Mouse (Mus musculus): ENCODE results near the gene Klk7.

The Klk7 gene

DNA sequence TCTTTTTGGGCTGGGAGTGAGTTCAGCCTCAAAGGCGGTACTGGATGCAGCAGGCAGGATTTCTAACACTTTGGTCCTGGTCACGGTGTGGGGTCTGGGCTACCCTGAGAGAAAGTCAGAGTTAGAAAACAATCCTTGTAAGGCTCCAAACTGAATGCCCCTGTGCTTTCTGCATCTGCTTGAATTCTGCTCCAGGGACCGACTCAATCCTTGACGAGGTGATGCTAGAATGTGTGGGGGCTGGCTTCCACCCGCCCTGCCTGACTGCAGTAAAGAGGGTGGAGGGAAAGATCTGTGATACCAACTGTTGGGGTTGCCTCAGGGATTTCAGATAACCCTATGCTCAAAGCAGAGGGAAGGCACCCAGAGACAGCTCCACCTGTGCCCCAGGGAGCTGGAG, at the start of gene Klk7:
Klk7 (plus strand) TSS at position 301 of the 400 bp plus-strand sequence.
- ATAC-seq (ENCODE audit: low TSS enrichment) = no peak

DNA sequence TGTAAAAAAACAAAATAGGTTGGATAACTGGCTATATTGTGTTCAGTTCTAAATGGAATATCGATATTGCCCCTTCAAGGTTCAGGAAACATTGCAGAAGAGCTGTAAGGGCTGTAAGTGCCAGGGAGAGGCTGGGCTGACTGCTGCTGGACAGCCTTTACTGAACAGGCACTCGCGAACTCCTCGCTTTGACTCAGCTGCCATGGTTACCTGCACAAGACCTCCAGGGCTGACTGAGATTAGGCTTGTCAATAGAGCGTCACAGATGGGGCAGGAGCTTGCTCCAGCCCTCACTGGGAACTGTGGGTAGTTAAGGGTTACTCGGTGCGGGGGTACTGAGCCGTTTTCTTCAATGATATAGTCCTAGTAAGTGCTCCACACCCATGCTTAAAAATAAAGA, 44.6 kb upstream of the Klk7 start:
- ATAC-seq (ENCODE audit: low TSS enrichment) = no peak

DNA sequence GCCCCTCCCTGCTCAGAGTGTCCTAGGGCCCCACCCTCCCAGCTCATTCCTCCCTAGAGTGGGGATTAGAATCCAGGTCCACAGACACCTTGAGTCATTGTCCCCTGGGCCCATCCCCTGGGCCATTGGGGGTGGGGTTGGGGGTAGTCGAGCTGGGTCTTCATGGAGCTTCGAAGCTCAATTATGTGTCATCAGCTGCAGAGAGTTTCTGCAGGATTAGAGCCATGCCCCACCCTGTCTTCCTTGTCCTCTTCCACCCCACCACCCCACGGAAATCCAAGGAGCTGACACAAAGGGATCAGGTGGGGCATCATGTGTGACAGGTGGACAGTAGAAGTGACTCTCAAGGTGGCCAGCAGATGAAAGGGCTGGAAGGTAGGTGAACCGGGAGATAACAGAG, 42.5 kb upstream of the Klk7 start, which contains the start of gene Klk12:
Klk12 (plus strand) TSS at position 301 of the 400 bp plus-strand sequence.
- no peak for ATAC-seq (ENCODE audit: low TSS enrichment)

DNA sequence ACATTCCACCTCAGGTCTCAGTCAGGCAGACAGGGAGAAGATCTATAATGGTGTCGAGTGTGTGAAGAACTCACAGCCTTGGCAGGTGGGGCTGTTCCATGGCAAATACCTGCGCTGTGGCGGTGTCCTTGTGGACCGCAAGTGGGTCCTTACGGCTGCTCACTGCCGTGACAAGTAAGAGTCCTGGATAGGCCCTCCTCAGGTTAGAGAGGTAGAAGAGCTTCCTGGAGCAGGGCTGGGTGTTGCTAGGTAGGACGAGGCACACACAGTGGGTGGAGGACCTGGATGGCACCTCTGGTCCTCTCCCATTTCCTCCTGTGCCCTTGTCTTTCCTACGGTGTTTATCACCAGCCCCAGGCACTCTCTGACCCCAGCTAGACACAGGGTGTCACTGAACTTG, 41.5 kb upstream of the Klk7 start:
- ATAC-seq (ENCODE audit: low TSS enrichment) = no peak

DNA sequence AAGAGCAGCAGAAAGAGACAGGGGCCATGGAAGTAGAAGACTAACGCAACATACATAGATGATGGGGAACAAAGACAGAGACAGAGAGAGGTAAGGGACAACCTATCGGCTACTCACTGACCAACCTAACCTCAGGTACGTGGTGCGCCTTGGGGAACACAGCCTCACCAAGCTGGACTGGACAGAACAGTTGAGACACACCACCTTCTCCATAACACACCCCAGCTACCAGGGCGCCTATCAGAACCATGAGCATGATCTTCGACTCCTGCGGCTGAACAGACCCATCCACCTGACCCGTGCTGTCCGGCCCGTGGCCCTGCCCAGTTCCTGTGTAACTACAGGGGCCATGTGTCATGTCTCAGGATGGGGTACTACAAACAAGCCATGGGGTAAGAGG, 40.4 kb upstream of the Klk7 start:
- no peak for ATAC-seq (ENCODE audit: low TSS enrichment)

DNA sequence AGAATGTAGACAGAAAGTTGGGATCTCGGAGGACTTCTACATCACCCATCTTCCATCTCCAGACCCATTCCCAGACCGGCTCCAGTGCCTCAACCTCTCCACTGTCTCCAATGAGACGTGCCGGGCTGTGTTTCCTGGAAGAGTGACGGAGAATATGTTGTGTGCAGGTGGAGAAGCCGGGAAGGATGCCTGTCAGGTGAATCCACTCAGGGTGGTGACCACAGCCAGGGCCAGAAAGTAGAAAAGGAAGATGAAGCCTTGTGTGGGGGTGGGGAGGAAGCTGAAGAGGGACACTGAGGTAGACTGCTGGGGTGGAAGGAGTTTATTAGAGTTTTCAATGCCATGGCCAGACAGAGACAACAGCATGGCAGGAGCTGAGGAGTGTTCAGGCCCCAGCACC, 39.2 kb upstream of the Klk7 start:
- no peak for ATAC-seq (ENCODE audit: low TSS enrichment)

DNA sequence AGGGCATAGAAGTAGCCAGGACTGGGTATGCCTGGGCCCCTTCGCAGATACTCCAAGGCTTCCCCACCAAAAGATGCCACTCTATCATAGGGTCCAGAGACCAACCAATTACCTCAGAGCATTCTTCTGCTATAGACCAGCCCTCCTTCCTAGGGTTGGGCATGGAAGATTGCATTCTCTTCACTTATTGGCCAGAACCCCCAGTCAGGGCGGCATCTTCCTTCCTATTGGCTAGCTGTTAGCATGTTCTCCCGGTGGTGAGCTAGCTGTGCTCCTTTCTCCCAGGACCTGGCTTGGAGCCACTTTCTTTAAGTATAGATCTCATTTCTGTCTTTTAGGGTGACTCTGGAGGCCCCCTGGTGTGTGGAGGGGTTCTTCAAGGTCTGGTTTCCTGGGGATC, 38.2 kb upstream of the Klk7 start:
- ATAC-seq (ENCODE audit: low TSS enrichment) = no peak

DNA sequence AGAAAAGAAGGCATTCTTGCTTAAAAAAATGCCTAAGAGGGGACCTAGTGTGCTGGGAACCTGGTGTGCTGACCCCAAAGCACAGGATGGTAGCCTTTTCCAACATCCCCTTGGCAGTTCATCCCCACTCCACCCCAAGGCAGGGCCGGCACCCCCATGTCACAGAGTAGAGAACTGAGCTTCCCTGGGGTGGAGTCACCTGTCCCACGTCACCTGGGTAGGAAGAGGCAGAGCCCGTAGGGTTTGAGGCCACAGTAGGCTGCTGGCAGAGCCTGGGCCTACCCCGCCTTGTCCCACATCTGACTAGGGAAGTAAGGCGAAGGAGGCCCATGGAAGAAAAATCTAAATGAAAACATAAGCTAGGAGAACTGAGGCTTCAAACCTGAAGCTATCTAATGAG, 36.7 kb upstream of the Klk7 start, which contains the start of gene Klk11:
Klk11 (plus strand) TSS at position 241 of the 400 bp plus-strand sequence.
- no peak for ATAC-seq (ENCODE audit: low TSS enrichment)

DNA sequence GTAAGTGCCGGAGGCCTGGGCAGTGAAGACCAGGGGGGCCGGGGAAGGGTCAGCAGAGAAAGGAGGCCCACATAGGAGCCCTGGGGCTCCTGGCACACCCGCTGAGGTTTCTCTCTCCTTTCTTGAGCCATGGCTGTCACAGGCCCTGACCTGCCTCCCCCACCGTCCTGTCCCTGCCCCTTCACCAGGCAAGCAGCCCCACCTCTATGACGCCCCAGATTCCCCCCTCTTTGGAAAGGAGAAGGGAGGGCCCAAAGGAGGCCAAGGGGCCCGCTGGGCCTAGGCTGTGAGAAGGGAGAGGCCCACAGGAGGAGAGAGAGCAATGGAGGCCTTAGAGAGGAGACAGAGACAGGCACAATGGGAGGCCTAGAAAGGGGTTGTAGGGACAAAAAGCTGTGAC, 36.3 kb upstream of the Klk7 start:
- ATAC-seq (ENCODE audit: low TSS enrichment) = no peak

DNA sequence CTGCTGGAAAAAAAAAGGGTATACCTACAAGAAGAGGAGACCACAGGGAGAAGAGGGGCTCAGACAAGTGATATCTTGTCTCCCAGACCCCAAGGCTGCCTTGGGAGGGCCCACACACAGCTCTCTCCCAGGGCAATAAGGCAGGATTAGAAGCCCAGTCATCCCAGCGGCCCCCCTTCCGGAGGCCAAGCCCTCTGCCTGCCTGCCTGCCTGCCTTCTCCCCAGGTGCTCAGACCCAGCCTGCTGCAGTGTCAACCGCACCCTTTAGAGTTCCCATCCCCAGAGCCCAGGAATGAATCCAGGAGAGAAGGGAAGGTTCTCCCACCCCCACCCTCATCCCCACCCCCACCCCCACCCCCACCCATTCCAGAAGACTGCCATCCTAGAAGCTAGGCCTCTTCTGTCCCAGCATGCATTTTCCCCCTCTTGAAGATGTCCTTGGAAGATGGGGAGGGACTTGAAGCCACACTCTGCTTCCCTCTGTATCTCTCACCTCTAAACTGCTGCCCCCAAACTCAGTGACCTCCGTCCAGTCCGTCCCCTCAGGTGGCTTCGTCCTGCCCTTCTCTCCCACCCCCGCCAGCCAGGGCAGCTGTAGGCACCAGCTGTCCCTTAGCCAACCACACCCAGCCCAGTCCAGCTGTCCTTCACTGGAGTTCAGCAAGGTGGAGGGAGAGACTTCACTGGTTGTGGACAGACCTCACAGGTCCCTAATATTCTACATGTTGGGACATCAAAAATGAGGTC, 35.6 kb upstream of the Klk7 start:
- ATAC-seq (ENCODE audit: low TSS enrichment) = no peak

DNA sequence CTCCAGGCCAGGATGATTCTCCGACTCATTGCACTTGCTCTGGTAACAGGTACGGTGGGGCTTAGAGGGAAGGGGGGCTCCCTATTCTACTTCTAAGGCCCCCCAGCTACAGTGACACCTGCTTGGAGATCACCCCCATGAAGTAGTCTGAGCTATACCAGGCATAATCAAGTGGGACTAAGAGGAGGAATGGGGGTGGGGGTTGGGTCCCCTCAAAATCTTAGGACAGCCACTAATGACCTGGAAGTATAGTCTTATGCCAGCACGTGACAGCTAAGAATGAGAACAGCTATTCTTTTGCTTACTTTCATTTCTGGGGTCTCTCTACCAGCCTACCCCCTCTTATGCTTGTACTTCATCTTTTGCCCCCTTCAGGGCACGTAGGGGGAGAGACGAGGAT, 34.6 kb upstream of the Klk7 start:
- no peak for ATAC-seq (ENCODE audit: low TSS enrichment)

DNA sequence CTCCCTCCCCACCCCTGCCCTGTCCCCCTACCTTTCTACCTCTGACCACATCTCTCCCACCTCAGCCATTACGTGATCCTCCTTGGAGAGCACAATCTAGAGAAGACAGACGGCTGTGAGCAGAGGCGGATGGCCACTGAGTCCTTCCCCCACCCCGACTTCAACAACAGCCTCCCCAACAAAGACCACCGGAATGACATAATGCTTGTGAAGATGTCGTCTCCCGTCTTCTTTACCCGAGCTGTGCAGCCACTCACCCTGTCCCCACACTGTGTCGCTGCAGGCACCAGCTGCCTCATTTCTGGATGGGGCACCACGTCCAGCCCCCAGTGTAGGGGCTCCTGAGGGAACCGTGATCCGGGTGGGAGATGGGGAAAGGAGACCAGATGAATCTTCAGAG, 33.7 kb upstream of the Klk7 start:
- no peak for ATAC-seq (ENCODE audit: low TSS enrichment)

DNA sequence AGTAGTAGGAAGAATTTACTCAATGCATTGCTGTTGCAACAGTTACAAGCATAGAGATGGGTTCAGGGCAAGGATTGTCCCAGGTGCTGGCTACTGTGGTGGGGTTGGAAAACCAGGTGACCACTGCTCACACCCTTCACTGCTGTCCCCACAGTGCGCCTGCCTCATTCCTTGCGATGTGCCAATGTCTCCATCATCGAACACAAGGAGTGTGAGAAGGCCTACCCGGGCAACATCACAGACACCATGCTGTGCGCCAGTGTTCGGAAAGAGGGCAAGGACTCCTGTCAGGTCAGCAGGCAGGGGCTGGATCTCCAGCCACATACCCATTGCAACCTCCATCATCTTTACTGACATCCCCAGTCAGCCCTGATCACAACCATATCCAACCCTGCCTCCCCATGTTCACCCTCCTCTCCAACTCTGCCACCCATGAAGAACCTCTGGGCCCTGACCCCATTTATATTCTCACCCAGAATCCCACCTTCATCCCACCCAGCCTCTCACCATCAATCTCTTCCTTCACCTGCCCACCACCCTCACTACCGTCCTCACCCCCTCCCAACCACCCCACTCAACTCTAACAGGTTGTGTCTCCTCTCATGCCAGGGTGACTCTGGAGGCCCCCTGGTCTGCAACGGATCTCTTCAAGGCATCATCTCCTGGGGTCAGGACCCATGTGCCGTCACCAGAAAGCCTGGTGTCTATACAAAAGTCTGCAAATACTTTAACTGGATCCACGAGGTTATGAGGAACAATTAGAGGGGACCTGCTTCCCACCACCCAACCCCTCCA, 32.7 kb upstream of the Klk7 start:
- no peak for ATAC-seq (ENCODE audit: low TSS enrichment)

DNA sequence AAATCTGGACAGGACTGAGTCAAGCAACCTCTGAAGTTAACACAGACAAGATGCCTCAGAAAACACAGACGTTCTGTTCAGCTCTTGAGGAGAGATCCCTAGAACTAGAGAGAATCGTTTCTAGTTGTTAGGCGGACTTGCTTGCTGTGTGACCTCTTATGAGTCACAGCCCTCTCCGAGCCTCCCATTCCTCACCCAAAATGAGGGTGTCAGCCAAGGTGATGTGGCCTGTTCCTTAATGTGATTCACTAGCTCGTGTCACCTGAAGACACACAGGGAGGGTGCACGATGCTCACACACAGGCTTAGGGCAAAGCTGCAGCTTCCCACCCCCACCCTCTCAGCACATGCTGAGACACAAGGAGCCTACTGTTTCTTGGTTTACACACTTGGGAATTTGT, 30.9 kb upstream of the Klk7 start:
- no peak for ATAC-seq (ENCODE audit: low TSS enrichment)

DNA sequence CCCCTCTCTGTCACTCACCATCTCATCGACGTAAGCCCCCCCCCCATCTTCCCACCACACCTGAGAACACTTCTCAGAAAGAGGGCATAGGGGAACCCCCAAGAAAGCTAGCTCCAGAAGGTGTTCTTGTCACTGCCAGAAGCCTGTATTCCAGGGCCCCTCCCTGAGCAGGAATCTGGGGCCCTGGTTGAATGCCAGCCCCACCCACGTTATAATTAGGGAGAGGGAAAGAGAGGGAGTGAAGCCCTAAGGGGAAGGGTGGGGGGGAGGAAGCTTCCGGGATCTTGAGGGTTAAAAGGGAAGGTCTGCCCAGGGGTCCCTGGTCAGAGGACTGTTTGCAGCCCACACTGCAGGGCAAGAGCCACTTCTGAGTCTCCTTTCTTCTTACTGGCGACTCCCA, 30.3 kb upstream of the Klk7 start, which contains the start of gene Klk10:
Klk10 (plus strand) TSS at position 290 of the 400 bp plus-strand sequence.
- ATAC-seq (ENCODE audit: low TSS enrichment) = no peak

DNA sequence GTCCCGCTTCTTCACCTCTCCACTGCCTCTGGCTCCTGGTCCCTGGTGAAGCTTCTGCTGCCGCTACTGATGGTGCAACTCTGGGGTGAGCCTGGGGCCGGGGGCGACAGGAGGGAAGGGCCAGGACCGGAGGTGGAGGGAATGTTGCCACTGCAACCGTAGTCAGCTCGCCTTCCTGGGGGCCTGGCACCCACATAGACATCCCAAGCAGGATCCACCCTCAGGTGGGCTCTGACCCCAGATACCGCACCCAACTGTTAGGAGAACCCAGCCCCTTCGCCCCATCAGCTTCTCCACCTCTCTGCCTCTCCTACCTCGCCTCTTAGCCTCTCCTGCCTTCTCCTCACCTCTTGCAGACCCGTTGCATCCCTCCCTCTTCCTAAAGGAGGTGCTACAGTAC, 29.6 kb upstream of the Klk7 start:
- no peak for ATAC-seq (ENCODE audit: low TSS enrichment)

DNA sequence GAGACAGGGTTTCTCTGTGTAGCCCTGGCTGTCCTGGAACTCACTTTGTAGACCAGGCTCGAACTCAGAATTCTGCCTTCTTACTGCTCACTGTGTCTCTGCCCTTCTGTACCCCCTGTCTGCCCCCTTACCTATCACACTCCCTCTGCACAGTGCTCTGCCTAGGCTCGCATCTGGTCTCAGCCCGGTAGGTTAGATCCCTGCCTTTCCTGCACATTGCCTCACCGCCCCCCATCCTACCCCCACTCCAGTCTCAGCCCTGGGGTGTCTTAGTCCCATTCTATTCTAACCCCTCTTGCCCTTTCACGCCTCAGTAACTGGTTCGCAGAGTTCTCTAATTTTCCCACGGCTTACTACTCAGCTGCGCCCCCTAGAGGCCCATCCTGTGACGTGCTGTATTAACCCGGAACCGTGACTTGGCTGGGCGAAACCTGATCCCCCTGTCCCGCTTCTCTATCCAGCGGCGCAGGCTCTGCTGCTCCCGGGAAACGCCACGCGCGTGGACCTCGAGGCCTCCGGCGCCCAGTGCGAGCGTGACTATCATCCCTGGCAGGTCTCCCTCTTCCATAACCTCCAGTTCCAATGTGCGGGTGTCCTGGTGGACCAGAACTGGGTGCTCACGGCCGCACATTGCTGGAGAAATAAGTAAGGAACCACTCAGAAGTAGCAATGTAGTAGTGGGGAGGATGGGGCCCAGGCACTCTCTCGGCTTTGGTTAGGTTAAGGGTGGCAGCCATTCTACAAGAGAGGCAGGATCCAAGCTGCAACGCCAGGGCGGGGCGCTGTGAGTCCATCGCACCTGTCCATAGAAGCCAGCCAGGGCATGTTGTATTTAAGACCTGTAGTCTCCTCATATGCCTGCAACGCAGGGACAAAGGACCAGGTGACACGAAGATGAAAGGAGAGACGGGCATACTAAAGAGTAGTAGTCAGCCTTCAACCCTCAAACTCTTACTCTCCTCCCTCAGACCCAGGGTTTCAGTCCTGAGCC, 28.5 kb upstream of the Klk7 start:
- ATAC-seq (ENCODE audit: low TSS enrichment) = peak; percentile 72

DNA sequence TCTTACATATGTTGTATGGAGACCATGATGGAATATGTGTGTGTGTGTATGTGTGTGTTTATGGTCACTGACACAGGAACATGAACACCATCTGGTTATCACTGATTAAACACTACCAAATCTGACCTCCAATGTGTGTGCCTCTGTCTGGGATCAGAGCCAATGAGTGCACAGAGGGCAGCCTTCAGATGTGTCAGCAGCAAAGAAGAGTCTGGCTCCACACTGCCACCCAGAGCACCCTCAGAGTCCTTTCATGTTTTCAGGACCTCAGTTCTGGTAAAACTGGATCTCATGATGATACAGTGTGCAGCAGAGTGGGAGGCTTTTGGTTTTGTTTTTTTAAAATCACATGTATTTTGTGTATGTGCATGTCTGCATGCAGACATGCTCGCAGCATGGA, 25.8 kb upstream of the Klk7 start:
- no peak for ATAC-seq (ENCODE audit: low TSS enrichment)

DNA sequence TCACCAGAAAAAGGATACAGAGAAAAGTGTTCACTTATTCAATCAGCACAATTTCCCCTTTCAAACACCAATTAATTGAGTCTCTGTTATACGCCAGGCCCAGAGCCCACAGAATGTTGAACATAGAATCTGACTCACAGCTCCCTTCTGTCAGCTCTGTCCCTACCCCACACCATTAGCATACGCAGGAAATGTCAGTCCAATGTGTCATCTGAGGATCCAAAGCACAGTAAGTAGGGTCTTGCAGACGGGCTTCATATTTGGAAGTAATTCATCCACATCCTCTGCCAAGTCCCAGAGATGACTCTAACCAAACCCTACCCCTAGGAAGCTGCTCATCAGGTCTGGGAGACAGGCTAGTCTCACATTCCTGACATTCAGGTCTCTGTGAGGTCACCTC, 23.0 kb upstream of the Klk7 start:
- ATAC-seq (ENCODE audit: low TSS enrichment) = no peak; the same call in 1 of the 2 replicates

DNA sequence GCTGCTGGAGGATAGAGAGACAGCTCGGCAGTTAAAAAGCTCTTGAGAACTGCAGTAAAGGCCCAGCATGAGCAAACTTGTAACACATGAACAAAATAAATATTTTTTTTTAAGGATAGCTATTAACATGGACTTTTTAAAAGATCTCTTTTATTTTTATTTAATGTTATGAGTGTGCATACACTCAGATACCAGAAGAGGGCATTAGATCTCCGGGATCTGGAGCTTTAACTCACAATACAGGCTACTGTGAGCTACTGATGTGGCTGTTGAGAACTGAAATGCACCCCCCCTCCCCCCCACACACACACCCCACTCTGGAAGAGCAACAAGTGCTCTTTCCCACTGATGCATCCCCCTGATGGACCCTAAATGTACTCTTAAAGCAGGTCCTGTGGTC, 21.8 kb upstream of the Klk7 start:
- no peak for ATAC-seq (ENCODE audit: low TSS enrichment)

DNA sequence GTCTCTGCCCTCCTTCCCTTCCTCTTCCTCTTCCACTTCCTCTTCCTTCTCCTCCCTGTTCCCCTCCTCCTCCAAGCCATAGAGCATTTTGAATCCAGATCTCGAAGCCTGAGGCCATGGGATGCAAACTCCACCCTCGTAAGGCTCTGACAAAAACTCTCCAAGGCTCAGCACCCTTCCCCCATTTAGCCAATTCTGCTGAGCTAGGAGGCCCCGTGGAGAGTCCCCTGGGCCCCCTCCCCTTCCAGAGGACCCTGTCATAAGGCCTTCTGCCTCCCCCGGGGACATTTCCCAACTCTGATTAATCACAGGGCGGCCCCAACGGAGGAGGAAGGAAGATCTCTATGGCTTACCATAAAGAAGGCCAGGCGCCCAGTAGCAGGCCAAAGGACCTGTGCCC, 19.5 kb upstream of the Klk7 start, which contains the start of gene Klk9:
Klk9 (plus strand) TSS at position 301 of the 400 bp plus-strand sequence.
- ATAC-seq (ENCODE audit: low TSS enrichment) = no peak

DNA sequence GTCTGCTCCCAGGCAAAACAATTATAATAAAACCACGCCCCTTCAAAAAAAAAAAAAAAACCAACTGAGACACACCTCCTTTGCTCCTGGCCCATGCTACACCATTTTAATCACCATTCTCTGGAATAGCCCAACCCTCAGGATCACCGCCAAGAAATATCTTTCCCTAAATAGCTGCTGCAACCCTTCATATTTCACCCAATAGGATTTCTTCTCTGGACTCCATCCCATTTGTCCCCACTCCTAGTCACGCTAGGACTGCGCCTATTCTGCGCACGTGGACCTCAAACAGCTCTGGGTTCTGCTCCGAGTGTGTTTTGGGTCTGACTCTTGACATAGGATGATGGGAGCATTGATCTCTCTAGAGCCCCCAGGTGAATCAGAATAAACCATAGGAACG, 14.7 kb upstream of the Klk7 start:
- ATAC-seq (ENCODE audit: low TSS enrichment) = no peak
